Mouse (Mus musculus) myocyte (in vitro differentiated cells): Measurements from ENCODE around the gene Gm960. TPM values are rescaled to one million over a fixed set of nuclear protein-coding genes. Genes with fewer than 3 reads are reported as not detected.

Experiments
- H3K27me3 ChIP-seq: one replicate; pipeline ENCODE4 v1.6.1; 2011; ENCODE audit not compliant: control insufficient read depth, insufficient read depth, insufficient read length
- H3K36me3 ChIP-seq: one replicate; pipeline ENCODE4 v1.6.1; 2011; ENCODE audit not compliant: control insufficient read depth, insufficient read depth
- H3K4me2 ChIP-seq: one replicate; pipeline ENCODE4 v1.6.1; 2011; ENCODE audit warnings: low read depth, control low read depth
- H3K4me3 ChIP-seq: one replicate; pipeline ENCODE4 v1.5.1; 2011; ENCODE audit warnings: mild to moderate bottlenecking, control low read depth, moderate library complexity
- H3K79me2 ChIP-seq: one replicate; pipeline ENCODE4 v1.6.1; 2011; ENCODE audit not compliant: control insufficient read depth, insufficient read depth
- H3ac ChIP-seq: one replicate; pipeline ENCODE4 v1.6.1; 2011; ENCODE audit not compliant: control insufficient read depth, insufficient read length
- CEBPB ChIP-seq: IDR thresholded peaks from 2 replicates; pipeline ENCODE4 v1.6.1; 2011; ENCODE audit warnings: mild to moderate bottlenecking, moderate library complexity; ENCODE audit not compliant: poor library complexity, insufficient read depth, severe bottlenecking
- E2F4 ChIP-seq: IDR thresholded peaks from one replicate; pipeline ENCODE4 v1.6.1; 2011; ENCODE audit warnings: mild to moderate bottlenecking, control low read depth, moderate library complexity; ENCODE audit not compliant: insufficient read depth
- MAX ChIP-seq: IDR thresholded peaks from one replicate; pipeline ENCODE4 v1.6.1; 2011; ENCODE audit warnings: low read depth, mild to moderate bottlenecking, control low read depth
- MYOD1 ChIP-seq, 3 experiments: IDR thresholded peaks; one replicate each; pipeline ENCODE4 v1.6.1; 2011; ENCODE audit warnings: control low read depth in 2 of 3, low read depth in 2 of 3, mild to moderate bottlenecking in 2 of 3, moderate library complexity in 1 of 3; ENCODE audit not compliant: insufficient read length in 2 of 3, control insufficient read depth in 1 of 3
- MYOG ChIP-seq, 3 experiments: IDR thresholded peaks; one replicate each; pipeline ENCODE4 v1.6.1; 2011; ENCODE audit warnings: control low read depth in 2 of 3, low read depth in 2 of 3, mild to moderate bottlenecking in 2 of 3; ENCODE audit not compliant: insufficient read length in 2 of 3, control insufficient read depth in 1 of 3, insufficient read depth in 1 of 3
- POLR2A ChIP-seq: IDR thresholded peaks from one replicate; pipeline ENCODE4 v1.6.1; 2011; ENCODE audit warnings: low read depth, mild to moderate bottlenecking, control low read depth, moderate library complexity; ENCODE audit not compliant: insufficient read length
- POLR2AphosphoS2 ChIP-seq: IDR thresholded peaks from one replicate; pipeline ENCODE4 v1.6.1; 2011; ENCODE audit warnings: low read depth, control low read depth; ENCODE audit not compliant: insufficient read length
- REST ChIP-seq: IDR thresholded peaks from one replicate; pipeline ENCODE4 v1.6.1; 2011; ENCODE audit warnings: mild to moderate bottlenecking, control low read depth, moderate library complexity; ENCODE audit not compliant: insufficient read depth, insufficient read length
- SRF ChIP-seq: IDR thresholded peaks from one replicate; pipeline ENCODE4 v1.6.1; 2011; ENCODE audit warnings: low read depth; ENCODE audit not compliant: control insufficient read depth, insufficient read length
- TCF12 ChIP-seq: IDR thresholded peaks from one replicate; pipeline ENCODE4 v1.6.1; 2011; ENCODE audit warnings: mild to moderate bottlenecking, control low read depth; ENCODE audit not compliant: poor library complexity, insufficient read depth, severe bottlenecking
- TCF3 ChIP-seq: IDR thresholded peaks from one replicate; pipeline ENCODE4 v1.6.1; 2011; ENCODE audit warnings: low read depth, control low read depth; ENCODE audit not compliant: insufficient read length
- USF1 ChIP-seq: IDR thresholded peaks from one replicate; pipeline ENCODE4 v1.6.1; 2011; ENCODE audit warnings: low read depth, mild to moderate bottlenecking, control low read depth, moderate library complexity
- polyA plus RNA-seq: library from polyadenylated mRNA; unstranded; fragments of >200 nt; fragmentation: generic; extraction: Trizol; gene quantifications from one replicate; pipeline ENCODE4 v1.2.1, GENCODE M21; 2012; ENCODE audit warnings: missing spikeins

Gm960 gene
- polyA plus RNA-seq, 1 experiment: 0.90 TPM

DNA sequence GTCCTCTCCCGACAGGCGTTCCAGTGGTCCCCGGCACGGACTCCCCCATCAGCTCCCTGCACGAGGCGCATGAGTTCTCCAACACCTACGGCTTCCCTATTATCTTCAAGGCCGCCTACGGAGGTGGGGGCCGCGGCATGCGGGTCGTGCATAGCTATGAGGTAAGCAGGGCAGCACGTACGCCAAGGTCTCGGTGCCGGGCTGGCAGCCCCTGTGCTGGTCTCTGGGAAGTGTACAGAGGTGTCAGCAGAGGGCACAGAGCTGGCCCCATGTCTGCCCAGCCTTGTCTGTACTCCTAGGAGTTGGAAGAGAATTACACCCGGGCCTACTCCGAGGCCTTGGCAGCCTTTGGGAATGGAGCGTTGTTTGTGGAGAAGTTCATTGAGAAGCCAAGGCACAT lies 96.0 kb downstream of the Gm960 start:
- no peak overlapping the region for H3K4me2 ChIP-seq
- H3K4me3 ChIP-seq: no peak overlapping the region
- TF ChIP-seq REST (no peak), POLR2A (no peak), MAX (no peak), POLR2AphosphoS2 (no peak), CEBPB (no peak), MYOG (IDR thresholded peaks at IDR 0.05; ENCODE audit: control insufficient read depth in 1 of 3, insufficient read depth in 1 of 3, insufficient read length in 2 of 3, low read depth in 2 of 3) (no peak), MYOD1 (IDR thresholded peaks at IDR 0.05; ENCODE audit: control insufficient read depth in 1 of 3, insufficient read length in 2 of 3, low read depth in 2 of 3) (no peak), TCF3 (no peak)
- no peak overlapping the region for H3ac ChIP-seq
- H3K27me3 ChIP-seq: no peaks in the 10 kb centered on the region
- H3K79me2 ChIP-seq: no peaks in the 10 kb centered on the region
- no peaks in the 10 kb centered on the region for H3K36me3 ChIP-seq

- no peaks in the 10 kb centered on the region for H3K36me3 ChIP-seq
- no peak overlapping the region for H3ac ChIP-seq
- H3K27me3 ChIP-seq: no peaks in the 10 kb centered on the region
- TF ChIP-seq USF1 (no peak), E2F4 (no peak), TCF3 (no peak), POLR2A (no peak), SRF (no peak), MYOG (IDR thresholded peaks at IDR 0.05; ENCODE audit: control insufficient read depth in 1 of 3, insufficient read depth in 1 of 3, insufficient read length in 2 of 3, low read depth in 2 of 3) (no peak), MAX (no peak), TCF12 (no peak), MYOD1 (IDR thresholded peaks at IDR 0.05; ENCODE audit: control insufficient read depth in 1 of 3, insufficient read length in 2 of 3, low read depth in 2 of 3) (no peak), CEBPB (no peak), POLR2AphosphoS2 (no peak), REST (no peak)
- no peak overlapping the region for H3K4me2 ChIP-seq
- no peak overlapping the region for H3K4me3 ChIP-seq
- no peaks in the 10 kb centered on the region for H3K79me2 ChIP-seq
These were observed 102.4 kb downstream of the Gm960 start for GRCm38 (mm10) chr19:4596071-4596470.

DNA sequence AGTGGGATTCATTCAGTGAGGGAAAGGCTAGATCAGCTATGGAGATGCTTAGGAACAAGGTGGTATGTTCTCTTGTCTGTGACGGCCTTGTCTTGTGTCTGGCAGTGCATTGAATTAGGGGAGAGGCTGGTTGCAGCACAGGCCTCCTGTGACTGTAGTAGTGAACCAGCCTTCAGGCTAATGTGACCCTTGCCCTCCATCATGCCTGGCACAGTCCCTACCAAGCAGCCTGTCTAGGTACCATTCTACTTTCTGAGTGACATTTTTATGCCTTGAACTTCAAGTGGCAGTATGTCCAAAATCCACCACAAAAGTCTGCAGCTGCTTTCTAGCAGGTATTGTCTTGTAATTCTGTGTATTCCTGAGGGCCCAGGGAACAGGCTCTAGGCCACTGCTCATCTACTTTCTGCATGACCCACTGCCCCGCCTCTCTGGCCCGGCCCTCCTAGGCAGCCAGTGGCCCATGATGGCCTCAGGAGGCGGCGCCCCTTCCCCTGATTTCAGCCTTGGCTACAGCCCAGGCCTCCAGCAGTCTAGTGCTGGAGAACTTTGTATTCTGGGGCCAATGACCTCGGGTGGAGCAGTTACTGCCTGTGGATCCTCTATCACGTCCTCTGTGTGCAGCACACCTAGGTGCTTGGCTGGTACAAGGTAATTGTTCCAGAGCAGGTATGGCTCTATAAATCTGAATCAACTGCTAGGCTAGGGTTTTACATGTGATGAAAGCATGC lies 104.5 kb downstream of the Gm960 start:
- Histone ChIP-seq H3K79me2 (no peaks in the 10 kb centered on the region), H3K27me3 (no peaks in the 10 kb centered on the region), H3K36me3 (no peaks in the 10 kb centered on the region), H3K4me2 (no peak overlapping the region), H3ac (no peak overlapping the region), H3K4me3 (no peak overlapping the region)
- TF ChIP-seq REST (no peak), CEBPB (no peak), TCF3 (no peak), MAX (no peak), TCF12 (no peak), MYOD1 (IDR thresholded peaks at IDR 0.05; ENCODE audit: control insufficient read depth in 1 of 3, insufficient read length in 2 of 3, low read depth in 2 of 3) (no peak), POLR2AphosphoS2 (no peak), USF1 (no peak), SRF (no peak), E2F4 (no peak), POLR2A (no peak), MYOG (IDR thresholded peaks at IDR 0.05; ENCODE audit: control insufficient read depth in 1 of 3, insufficient read depth in 1 of 3, insufficient read length in 2 of 3, low read depth in 2 of 3) (no peak)

DNA sequence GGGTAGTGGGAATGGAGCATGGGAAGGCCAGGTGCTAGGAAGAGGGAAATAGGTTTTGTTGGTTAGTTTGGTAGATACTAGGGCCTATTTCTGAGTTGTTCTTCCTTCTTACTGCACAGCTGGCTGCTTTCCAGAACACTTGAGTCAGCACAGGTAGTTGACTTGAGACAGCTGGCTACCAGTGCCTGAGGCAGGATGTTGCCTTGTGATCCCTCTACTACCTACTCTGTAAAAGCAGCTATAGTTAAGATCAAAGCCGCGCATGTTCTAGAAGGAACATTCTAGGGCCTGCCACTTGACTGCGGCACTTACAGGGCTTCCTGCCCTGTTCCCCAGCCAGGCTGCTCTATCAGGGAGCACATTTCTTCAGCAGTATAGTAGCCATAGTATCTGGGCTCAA lies 108.4 kb downstream of the Gm960 start:
- TF ChIP-seq MAX (no peak), E2F4 (no peak)
- Histone ChIP-seq H3K4me3 (no peak overlapping the region), H3K4me2 (no peak overlapping the region), H3ac (no peak overlapping the region), H3K79me2 (no peaks in the 10 kb centered on the region), H3K36me3 (no peaks in the 10 kb centered on the region), H3K27me3 (no peaks in the 10 kb centered on the region)

DNA sequence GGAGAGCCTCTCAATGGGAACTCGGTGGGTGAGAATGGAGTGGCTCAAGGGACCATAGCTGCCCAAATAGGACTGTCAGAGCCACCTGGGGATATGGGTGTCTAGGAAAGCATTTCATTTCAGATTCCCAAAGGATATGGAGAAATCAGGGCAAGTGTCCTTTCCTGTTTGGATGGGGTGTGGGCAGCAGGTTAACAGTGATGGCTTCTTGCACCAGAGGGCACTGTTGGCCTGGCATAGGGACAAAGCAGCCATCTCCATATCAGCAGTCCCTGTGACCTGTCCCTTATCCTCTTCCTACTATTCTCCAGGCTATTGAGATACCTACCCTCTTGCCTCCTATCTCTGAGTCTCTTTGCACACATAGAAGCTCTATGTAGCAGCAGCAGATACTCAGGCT lies 109.4 kb downstream of the Gm960 start:
- Histone ChIP-seq H3K4me3 (no peak overlapping the region), H3K27me3 (no peaks in the 10 kb centered on the region), H3ac (no peak overlapping the region), H3K36me3 (no peaks in the 10 kb centered on the region), H3K4me2 (no peak overlapping the region), H3K79me2 (no peaks in the 10 kb centered on the region)
- no peak for TF ChIP-seq TCF3
- TF ChIP-seq POLR2AphosphoS2: no peak
- no peak for TF ChIP-seq POLR2A
- no peak for TF ChIP-seq MAX
- TF ChIP-seq E2F4: no peak
- no peak for TF ChIP-seq SRF
- TF ChIP-seq MYOG (IDR thresholded peaks at IDR 0.05; ENCODE audit: control insufficient read depth in 1 of 3, insufficient read depth in 1 of 3, insufficient read length in 2 of 3, low read depth in 2 of 3): no peak
- TF ChIP-seq TCF12: no peak
